Mouse (Mus musculus): ENCODE results near the gene Gtf2ird1. TPM values are rescaled to one million over a fixed set of nuclear protein-coding genes. Genes with fewer than 3 reads are reported as not detected.
A peak's percentile ranks its signal among the peaks of the same experiment; 100 is the strongest.
"Not testable (repeated sequence)": the region's sequence is repeated elsewhere in the genome, so short reads cannot be mapped to it uniquely, and the experiment has no call there.

Gtf2ird1 gene
- total RNA-seq (2022): 10 to 100 TPM; 46.0 to 93.0 (median 63.1) TPM

DNA sequence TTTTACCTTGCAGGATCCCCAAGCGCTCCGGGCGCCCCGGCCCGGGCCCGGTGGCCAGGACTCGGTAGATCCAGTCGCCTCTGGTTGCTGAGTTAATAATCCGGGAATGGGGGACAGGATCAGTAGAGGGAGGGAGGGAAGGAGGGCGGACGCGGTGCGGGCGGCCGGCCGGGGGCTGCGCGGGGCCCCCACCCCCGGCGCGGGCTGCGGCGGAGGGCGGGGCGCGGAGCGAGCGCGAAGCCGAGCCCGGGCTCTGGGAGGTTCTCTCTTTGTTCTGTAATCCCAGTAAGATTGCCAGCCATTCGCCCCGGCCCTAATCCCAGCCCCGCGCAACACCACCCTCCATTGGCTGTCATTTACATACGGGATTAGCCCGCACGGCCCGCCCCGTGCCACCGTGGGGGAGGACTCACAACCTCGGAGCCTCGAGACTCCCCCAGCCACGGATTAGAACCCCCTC lies at the start of gene Gtf2ird1:
TSS of gene Gtf2ird1 (minus strand) at position 214 of the 460 bp plus-strand sequence.
- DNase-seq: peak; percentile 73

DNA sequence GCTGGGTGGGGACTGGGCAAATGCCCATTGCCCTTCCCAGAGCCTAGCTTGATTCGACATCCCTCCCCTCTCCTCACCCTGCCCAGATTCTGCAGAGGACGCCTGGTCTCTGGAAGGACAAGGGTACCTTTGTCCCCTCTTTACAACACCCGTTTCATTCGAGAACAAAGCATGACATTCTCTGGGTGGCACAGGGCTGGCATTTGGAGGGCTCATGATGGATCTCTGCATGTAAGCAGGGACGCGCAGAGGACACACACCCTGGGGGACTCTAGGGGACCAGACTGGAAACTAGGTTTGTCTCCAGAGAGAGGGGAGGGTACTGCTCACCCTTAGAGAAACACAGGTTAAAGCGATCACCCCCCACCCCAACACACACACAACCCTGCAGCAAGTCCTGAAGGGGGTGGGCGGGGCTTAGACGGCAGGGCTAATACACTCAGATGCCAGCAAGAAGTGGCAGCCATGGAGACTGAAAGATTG lies 49.3 kb upstream of the Gtf2ird1 start:
- no peak for DNase-seq

DNA sequence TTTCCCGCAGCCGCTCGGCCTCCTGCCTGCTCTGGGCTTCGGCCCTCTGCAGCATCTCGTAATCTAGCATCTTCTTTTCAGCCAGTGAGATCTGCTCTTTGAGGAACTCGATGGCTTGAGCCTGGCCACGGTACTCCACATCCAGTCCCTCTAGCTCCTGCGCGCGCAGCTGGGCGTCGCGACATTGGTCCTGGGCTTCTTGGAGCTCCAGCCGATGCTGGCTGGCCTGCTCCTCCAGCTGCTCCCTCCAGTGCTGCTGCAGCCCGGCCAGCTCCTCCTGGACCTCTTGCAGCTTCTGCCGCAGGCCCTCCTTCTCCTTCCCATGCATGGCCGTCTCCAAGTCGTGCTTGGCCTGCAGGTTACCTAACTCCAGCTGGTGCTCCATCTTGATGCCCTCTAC lies 46.1 kb upstream of the Gtf2ird1 start:
- no peak for DNase-seq

DNA sequence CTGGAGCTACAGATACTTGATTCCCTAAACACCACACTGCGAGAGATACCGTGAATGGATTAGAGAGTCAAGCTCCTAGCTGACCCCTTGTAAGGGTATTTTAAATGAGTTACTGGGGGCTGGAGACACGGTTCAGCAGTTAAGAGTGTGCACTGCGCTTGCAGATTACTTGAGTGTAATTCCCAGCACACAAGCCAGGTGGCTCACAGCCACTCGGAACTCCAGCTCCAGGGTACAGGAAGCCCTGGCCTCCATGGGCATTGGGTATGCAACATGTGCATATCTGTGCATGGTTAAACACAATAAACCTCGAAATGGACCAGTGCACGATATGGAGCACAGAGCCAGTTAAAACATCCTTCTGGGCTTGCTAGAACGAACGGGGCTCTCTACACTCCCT lies 44.9 kb upstream of the Gtf2ird1 start:
- DNase-seq: no peak

DNA sequence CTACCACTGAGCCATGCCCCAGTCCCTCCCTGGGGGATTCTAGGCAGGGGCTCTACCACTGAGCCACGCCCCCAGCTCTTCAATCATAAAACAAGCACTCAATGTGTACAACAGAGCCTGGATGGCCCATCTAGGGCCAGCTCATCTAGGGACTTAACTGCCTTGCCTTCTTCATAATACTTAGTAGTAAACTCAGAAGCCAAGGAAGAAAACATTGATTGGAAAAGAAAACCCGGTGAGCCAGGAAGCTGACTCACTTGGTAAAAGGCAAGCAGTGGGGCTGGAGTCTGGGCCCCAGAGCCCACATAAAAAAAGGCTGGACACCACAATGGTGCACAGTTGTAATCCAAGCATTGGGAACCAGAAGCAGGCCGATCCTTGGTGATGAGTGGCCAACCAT lies 44.2 kb upstream of the Gtf2ird1 start:
- no peak for DNase-seq

DNA sequence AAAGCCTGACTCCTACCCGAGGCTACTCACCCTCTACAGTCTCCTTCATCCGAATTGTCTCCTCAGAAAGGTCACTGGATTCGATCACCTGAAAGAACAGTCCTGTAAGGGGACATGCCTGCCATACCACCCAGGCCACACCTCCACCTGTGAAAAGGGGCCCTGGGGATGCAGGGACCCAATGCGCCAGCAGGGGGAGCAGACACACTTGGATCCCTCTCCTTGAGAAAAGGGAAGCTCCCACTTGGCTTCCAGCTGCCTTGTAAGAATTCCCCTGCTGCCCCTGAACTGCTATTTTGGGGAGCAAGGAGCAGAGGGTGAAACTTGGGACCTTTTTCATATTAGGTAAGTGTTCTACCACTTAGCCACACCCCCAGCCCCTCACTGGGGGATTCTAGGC lies 43.5 kb upstream of the Gtf2ird1 start:
- no peak for DNase-seq

DNA sequence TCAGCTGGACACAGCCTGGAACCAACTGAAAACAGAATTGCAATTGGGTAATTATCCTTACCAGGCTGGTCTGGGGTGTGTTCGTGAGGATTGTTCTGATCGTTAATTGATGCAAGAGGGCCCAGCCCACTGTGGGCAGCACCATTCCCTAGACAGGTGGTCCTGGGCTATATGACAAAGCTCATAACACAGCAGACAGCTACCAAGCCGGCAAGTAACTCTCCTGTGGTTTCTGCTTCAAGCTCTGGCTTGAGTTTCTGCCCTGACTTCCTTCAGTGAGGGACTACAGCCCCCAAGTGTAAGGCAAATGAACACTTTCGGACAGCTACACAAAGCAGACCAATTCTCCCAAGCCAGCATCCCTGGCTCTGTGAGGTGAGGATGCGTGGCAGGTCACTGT lies 40.5 kb upstream of the Gtf2ird1 start:
- no peak for DNase-seq

DNA sequence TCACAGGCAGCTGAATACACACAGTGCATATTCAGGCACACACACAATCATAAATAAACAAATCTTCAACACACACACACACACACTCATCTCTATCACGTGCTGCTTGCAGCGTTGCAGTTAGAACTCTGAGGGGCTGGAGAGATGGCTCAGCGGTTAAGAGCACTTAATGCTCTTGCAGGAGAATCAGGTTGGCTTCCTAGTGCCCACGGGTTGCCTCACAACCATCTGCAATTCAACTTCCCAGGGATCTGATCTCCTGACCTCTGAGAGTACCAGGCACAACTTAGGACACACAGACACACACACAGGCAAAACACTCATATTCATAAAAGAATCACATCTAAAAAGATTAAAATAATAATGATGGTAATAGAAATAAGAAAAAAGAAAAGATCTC lies 39.3 kb upstream of the Gtf2ird1 start:
- no peak for DNase-seq

DNA sequence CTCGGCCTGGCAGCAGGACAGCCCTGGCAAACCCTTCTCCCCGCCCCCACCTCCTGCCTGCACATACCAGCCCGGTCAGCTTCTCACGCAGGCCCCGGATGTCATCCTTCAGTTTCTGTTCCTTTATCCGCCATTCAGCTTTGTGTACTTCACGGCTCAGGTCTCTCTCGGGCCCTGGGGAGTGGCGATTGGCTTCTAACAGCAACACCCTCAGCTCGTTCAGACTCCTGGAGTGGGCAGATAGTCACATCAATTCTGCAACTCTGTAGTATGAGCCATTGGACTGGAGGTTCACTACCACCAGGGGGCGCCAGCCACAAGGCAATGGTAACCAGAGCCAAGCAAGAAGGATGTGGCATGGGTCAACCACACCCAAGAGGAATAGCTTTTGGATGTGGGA lies 37.6 kb upstream of the Gtf2ird1 start:
- peak; percentile 75 for DNase-seq

DNA sequence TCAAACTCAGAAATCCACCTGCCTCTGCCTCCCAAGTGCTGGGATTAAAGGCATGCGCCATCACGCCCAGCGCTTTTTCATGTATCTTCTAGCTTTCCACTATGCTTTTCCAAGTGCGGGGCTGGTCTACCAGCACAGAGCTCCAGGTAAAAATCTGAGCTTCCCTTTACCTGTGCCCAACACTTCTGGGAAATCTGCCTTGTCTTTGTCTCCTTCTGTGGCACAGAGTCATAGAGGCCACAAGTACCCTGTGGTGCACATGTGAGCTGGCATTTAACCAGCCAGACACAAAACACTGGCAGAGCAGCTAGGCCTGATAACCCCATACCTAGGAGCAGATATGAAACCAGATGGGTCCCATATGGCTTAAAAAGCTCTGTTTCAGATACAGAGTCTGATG lies 36.4 kb upstream of the Gtf2ird1 start:
- no peak for DNase-seq

DNA sequence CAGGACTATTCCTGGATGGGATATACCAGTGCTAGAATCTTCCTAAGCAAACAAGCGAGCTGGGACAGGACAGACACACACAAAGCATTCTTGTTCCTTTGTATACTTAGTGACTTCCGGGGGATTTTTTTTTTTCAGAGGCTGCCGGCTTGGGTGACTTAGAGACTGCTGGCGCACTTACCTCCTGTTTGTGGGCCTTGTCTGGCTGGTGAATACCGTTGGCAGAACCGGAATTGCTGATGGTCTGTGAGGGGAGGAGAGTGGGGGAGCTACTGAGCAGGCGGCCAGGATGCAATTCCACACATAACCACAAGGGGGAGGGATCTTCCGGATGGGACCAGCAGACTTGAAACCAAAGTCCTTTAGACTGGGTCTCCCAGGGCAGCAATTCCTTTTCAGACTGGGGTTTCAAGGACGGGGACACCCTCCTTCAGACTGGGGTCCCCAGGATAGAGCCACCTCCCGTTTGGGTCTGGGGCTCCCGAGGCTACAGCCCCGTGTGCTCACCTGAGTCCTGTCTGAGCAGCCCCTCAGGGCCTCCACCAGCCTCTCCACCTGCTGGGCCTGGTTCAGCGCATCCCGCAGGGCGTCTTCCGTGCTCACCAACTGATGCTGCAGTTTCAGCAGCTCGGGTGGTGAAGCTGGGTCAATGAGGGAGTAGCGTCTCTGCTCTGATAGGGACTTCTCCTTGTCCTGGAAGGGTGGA lies 35.3 kb upstream of the Gtf2ird1 start:
- DNase-seq: peak; percentile 56

DNA sequence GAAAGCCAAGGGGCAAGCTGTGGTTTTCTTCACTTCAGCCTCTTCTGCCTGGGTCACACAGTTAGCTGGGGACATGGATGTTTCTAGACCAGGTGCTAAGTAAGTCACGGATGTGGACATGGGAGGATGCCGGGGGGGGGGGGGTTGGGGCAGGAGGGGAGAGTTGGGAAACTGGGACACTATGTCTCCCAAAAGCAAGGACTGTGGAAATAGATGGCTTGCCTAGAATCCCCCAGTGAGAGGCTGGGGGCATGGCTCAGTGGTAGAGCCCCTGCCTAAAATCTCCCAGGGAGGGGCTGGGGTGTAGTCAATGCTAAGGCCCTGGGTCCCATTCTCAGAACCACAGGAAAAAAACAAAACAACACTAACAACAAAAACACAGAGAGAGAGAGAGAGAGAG lies 34.7 kb upstream of the Gtf2ird1 start:
- no peak for DNase-seq

DNA sequence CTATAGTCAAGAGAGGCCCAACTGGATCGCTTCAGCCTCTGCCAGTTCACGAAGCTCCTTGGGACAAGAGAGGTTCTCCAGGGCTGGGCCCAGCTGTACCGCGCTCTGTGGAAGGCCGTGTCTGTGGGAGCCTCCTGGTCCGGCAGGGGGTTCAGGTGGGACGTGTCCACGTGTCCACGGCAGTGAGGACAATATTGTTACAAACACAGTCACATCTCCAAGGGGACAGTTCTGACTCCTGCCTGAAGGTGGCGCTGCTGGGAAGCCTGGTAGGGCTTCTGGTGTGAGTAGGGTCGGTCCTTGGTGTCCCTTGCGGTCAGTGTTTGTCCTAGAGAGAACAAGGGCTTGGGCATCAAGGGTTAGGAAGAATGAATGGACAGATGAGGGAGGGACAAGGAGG lies 33.9 kb upstream of the Gtf2ird1 start:
- no peak for DNase-seq

DNA sequence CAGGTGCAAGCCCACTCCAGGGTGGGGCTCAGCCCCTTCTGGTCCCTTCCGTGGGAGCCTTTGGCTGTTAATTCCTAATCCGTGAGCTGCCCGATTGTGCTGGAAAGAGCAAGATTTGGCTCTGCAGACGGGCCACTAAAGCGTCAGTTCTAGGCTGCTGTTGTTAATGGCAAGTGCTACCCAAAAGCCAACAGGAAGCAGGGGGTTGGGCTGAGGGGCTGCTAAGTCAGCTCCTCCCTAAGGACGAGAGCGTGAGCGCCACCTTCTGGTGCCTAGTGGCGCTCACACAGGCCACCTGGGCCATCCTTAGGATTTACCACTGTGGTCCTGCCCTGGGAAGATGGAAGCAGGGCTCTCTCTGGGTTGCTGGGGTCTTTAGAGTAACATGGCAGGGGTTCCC lies 33.1 kb upstream of the Gtf2ird1 start:
- DNase-seq: no peak

DNA sequence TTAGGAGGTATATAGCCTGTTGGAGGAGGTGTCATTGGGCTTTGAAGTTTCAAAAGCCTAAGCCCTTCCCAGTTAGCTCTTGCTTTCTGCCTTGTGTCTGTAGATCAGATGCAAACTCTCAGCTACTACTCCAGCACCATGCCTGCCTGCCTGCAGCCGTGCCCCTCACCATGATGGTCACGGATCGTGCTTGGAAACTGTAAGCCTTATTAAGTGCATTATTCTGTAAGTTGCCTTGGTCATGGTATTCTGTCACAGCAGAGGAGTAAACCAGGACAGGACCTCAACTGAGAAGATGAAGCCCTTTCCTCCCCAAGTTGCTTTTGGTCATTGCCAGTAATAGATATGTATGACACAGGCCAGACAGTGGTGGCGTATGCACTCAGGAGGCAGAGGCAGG lies 32.1 kb upstream of the Gtf2ird1 start:
- no peak for DNase-seq

DNA sequence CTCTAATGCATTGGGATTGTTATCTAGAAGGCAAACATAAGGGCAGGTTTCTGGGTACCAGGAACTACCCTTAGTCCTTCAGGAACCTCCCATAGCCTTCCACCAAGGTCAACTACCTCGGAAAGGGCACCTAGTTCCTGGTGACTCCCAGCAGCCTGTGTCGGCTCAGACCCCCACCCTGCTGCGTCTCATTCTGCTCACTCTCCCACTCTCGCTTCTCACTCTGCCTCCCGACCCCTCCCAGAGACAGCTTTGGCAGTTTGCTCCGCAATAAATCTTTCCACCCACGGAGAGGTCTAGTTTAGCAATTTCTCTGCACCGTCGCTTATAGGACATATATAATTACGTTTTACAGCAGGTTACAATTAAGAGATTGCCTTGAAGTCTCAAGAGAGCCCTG lies 31.5 kb upstream of the Gtf2ird1 start:
- DNase-seq: no peak

DNA sequence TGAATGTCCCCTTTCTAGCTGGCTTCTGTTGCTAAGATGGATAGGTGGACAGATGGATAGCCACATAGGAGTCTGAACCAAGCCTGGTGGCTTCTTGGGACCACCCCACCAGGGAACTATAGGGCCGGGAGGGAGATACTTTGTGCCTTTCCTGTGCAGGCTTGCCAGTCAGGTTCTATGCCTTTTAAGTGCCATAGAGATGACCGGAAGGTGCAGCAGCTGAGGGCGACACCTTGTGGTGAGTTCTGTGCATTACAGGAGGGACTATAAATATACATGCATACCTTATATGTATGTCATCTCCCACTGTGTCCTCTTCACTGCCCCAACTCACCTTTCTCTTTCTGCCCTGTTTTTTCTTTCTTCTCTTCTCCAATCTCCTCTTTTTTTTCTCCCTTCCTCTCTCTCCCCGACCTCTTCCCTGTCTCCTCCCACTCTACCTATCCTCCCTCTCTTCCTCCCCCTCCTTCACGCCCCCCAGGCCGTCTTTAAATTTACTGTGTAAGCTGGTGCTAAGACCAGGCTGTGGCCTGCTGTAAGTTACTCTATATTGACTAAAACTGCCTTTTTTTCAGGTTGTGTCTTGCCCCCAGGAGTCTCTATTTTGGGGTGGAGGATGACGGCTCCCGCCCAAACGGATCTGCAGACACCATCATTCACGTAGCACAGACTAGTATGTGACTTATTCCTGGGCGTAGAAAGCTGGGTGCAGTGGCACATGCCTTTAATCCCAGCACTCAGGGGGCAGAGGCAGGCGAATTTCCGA lies 29.6 kb upstream of the Gtf2ird1 start:
- no peak for DNase-seq

DNA sequence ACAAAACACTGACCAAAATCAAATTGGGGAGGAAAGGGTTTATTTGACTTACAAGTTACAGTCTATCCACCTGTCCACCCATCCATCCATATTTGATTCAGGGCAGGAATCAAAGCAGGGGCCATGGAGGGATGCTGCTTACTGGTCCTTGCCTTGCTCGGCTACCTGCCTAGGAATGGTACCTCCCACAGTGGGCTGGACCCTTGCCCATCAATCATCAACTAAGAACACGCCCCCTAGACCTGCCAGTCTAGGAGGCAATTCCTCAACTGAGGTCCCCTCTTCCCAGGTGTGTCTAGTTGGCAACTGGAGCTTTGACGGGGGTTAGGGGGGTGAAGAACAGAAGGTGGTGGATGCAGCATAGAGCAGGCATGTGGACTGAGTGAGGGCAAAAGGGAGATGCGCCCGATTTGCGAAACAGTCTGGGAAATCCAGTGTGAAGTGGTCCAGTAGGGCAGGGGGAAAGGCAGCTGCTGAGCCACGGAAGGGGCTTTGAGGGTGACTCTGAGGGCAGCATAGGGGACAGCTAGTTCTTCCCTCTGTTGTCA lies 28.7 kb upstream of the Gtf2ird1 start:
- no peak for DNase-seq

DNA sequence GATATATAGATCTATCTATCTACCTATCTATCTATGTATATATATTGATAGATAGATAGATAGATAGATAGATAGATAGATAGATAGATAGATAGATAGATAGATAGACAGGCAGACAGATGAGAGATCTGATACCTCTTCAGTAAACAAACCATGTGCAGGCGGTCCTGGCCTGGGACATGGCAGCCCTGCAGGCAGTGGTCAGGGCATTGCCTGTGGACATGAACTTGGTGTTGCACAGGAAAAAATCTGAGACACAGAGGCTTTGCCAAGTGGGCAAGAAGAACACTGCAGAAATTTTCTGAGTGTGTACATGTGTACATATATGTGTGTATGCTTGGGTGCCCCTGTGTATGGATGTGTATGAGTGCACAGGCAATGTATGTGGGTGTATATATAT lies 26.8 kb upstream of the Gtf2ird1 start:
- no peak for DNase-seq

DNA sequence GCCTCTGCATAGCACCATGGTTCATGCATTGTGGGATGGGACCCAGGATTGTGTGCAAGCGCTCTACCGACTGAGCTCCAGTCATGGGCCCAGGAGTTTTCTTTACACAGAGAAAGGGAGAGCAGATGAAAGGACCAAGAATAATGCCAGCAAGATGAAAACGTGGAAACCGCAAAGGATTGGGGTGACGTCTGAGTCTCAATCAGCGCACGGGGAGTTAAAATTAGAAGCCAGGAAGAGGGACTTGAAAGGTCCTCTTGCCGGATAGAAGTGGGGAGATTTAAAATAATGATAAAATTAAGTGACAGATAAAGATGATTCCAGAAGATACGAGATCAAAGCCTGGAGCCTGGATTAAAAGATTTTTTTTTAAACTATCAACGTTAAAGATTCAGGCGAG lies 25.8 kb upstream of the Gtf2ird1 start:
- DNase-seq: no peak

DNA sequence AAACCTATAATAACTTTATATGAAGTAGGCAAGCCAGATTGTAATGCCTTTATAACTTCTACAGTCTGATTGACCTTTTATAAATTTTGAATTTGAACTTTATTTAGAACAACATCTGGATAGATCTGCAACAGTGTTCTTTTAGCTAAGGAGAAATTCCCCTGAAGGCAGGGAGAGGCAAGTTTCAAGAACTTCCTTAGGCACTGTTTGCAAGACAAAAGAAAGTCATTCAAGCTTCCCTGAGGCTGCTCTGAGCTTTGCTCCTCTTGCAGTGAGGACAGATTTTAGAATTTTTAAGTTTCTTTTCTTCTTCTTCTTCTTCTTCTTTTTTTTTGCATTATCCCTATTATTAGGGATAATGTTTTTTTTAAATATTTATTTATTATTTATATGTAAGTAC lies 22.4 kb upstream of the Gtf2ird1 start:
- not testable (repeated sequence) for DNase-seq

DNA sequence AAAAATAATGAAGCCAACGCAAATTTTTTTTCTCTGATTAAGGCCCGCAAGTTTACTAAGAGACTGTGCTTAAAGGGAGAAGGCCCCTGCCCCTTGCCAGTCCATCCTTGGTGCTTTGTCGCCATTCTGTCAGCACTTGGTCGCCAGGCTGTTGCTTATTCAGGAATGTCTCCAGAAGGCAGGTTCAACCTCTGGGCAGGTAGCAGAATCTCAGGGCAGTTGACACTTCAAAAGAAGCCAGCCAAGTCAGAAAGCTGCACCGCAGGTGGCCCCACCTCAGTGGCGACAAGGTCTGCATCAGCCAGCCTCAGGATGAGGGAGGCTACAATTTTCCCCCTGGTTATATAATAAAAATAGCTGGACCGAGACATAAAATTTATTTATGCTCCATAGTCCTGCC lies 19.2 kb upstream of the Gtf2ird1 start:
- not testable (repeated sequence) for DNase-seq

DNA sequence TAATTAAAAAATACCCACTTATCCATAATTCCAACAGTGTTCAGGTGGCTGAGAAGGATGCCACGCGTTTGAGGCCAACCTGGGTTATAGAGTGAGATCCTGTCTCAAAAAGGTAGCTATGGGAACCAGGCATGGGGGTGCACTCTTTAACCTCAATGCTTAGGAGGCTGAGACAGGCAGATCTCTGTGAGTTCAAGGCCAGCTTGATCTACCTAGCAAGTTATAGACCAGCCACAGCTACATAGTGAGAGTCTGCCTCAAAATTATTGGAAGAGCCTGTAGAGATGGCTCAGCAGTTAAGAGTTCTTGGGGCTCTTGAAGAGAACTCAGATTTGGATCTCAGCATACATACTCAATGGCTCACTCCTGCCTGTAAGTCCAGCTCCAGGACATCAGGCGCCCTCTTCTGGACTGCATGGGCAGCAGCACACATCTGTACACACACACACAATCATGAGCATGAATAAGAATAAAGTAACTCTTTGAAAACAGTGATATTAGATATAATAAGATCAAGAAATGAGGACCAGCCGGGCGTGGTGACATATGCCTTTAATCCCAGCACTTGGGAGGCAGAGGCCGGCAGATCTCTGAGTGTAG lies 18.6 kb upstream of the Gtf2ird1 start:
- DNase-seq: no peak

Measured in adrenal gland, adult 8-10 months (tissue).